Mouse (Mus musculus): Measurements from ENCODE around the gene Mark2. TPM values are rescaled to one million over a fixed set of nuclear protein-coding genes. Genes with fewer than 3 reads are reported as not detected.

Mark2 gene
- polyA plus RNA-seq, 1 experiment from 2014 or later, result 46.8 TPM

DNA sequence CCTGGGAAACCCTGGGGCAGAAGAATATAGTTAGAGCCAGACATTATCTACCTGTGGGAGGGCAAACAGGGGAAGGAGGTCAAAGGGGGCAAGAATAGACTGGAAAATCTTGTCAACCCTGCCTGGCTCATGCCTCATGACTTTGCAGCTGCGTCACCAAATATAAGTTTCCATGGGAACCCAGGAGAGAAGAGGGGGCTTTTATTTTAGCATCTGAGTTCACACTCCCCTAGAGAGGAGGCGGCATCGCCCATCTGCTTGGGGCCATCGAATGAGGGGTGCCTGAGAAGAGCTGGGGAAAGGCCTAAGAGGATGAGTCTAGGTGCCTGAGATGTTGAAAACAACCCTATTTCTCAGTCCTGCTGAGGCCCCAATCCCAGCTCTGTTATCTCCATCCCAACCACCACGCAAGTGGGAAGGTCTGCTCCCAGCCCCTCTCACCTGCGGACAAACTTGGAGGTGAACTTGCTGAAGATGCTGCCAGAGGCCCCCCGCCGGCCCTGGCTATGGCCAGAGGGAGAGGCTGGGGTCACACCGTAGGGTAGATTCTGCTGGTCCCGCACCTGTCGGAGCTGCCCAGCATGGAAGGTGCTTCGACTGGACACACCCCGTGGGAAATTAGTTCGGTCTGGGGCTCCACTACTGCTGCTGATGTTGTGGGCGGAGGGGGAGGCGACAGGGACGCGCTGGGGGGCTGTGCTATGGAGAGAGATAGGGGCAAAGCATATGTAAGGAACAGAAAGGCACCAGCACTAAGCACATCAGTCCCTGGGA lies 60.9 kb downstream of the Mark2 start:
- Histone ChIP-seq H3K4me2 (ENCODE audit: low read depth, severe bottlenecking) (no peak overlapping the region), H3K27ac (replicated peaks; ENCODE audit: low read depth, low read length) (no peak overlapping the region), H3K9ac (ENCODE audit: low read length) (no peak overlapping the region), H3K27me3 (ENCODE audit: control insufficient read depth, insufficient read depth, low read length) (no peaks in the 10 kb centered on the region), H3K4me1 (ENCODE audit: control insufficient read depth, insufficient read depth, low read length) (peaks cover 6% of the 10 kb centered on the region), H3K4me3 (ENCODE audit: low read depth, low read length) (no peak overlapping the region), H3K36me3 (ENCODE audit: control insufficient read depth, insufficient read depth, low read length) (peaks cover 29% of the 10 kb centered on the region; the same call in 1 of the 2 replicates), H3K9me3 (ENCODE audit: control insufficient read depth, low read length) (no peaks in the 10 kb centered on the region)
- ATAC-seq (ENCODE audit: insufficient number of reproducible peaks, low FRiP score, low TSS enrichment, low read depth) (no peak), DNase-seq (ENCODE audit: low spot score) (no peak)
- WGBS, result 88% methylated on average over 18 of the region's 18 CpGs

DNA sequence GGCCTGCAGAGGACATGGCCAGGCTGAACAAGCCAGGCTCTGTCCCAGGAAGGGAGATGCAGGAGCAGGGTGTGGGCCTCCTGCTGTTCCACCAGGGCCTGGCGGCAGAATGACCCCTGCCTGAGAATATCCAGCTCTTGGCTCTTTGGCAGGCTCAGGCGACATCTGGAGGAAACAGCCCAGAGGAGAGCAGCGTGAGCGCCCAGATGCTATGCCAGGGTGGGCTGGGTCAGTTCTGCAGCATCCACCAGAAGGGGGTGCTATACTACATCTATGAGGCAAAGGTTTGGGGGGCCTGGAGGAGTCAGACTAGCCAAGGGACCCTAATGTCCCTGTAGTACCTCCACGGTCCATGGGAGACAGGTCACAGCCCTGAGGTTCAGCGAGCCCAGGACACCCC lies 62.5 kb downstream of the Mark2 start:
- DNase-seq (ENCODE audit: low spot score), result peak; percentile 74
- Histone ChIP-seq H3K4me2 (ENCODE audit: low read depth, severe bottlenecking) (no peak overlapping the region), H3K9me3 (ENCODE audit: control insufficient read depth, low read length) (no peaks in the 10 kb centered on the region), H3K27me3 (ENCODE audit: control insufficient read depth, insufficient read depth, low read length) (no peaks in the 10 kb centered on the region), H3K4me1 (ENCODE audit: control insufficient read depth, insufficient read depth, low read length) (peaks cover 6% of the 10 kb centered on the region), H3K36me3 (ENCODE audit: control insufficient read depth, insufficient read depth, low read length) (peaks cover 35% of the 10 kb centered on the region; the same call in 1 of the 2 replicates), H3K9ac (ENCODE audit: low read length) (no peak overlapping the region), H3K4me3 (ENCODE audit: low read depth, low read length) (no peak overlapping the region), H3K27ac (replicated peaks; ENCODE audit: low read depth, low read length) (no peak overlapping the region)
- ATAC-seq (ENCODE audit: insufficient number of reproducible peaks, low FRiP score, low TSS enrichment, low read depth), result no peak; the same call in 1 of the 2 replicates
- 39% methylated on average over 6 of the region's 6 CpGs for WGBS

DNA sequence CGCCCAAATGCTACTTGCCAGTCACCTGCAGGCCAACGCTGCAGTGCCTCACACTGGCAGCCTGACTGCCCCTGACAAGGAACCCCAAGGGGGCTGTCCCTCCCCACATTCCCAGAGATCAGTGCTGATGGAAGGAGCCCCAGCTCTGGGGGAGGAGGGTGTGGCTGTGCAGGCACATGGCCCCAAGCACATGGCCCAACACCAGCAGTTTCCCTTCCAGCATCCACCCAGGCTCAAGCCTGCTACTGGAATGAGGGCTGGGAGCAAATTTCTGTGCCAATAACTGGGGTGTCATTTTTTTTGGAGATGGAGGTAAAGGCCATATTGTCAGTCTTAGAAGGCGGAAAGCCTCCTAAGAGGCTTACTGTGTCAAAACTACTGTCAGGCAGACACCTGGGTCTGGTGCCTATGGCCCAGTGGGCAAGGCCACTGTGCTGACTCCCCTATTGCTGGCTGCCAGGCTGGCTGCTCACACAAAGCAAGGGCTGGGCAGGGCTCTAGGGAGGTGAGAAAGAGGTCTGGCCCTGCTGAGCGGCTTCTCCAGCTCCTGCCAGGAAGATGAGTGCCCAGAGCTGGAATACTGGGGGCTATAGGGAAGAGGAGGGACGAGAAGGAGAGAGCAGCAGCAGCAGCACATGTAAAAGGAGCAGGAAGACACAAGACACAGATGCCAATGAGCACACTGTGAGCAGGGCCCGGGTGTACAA lies 63.3 kb downstream of the Mark2 start:
- H3K27ac ChIP-seq (replicated peaks; ENCODE audit: low read depth, low read length), result no peak overlapping the region
- WGBS, result 87% methylated on average over 6 of the region's 6 CpGs
- no peak for ATAC-seq (ENCODE audit: insufficient number of reproducible peaks, low FRiP score, low TSS enrichment, low read depth)

GRCm38 (mm10) chr19:7276796-7277195 lies 64.9 kb downstream of the Mark2 start:
- H3K27ac ChIP-seq (replicated peaks; ENCODE audit: low read depth, low read length), result no peak overlapping the region
- peaks cover 37% of the 10 kb centered on the region for H3K36me3 ChIP-seq (ENCODE audit: control insufficient read depth, insufficient read depth, low read length)
- 78% methylated on average over 7 of the region's 7 CpGs for WGBS
- DNase-seq (ENCODE audit: low spot score), result no peak
- H3K4me3 ChIP-seq (ENCODE audit: low read depth, low read length), result no peak overlapping the region
- ATAC-seq (ENCODE audit: insufficient number of reproducible peaks, low FRiP score, low TSS enrichment, low read depth), result no peak
- H3K9ac ChIP-seq (ENCODE audit: low read length), result no peak overlapping the region
- no peak overlapping the region for H3K4me2 ChIP-seq (ENCODE audit: low read depth, severe bottlenecking)
- H3K9me3 ChIP-seq (ENCODE audit: control insufficient read depth, low read length), result no peaks in the 10 kb centered on the region
- peaks cover 6% of the 10 kb centered on the region for H3K4me1 ChIP-seq (ENCODE audit: control insufficient read depth, insufficient read depth, low read length)
- no peaks in the 10 kb centered on the region for H3K27me3 ChIP-seq (ENCODE audit: control insufficient read depth, insufficient read depth, low read length)

More for the DNA sequence above, 63.3 kb downstream of the Mark2 start:
- DNase-seq (ENCODE audit: low spot score), result no peak
- no peak overlapping the region for H3K4me3 ChIP-seq (ENCODE audit: low read depth, low read length)
- H3K27me3 ChIP-seq (ENCODE audit: control insufficient read depth, insufficient read depth, low read length), result no peaks in the 10 kb centered on the region
- peaks cover 36% of the 10 kb centered on the region for H3K36me3 ChIP-seq (ENCODE audit: control insufficient read depth, insufficient read depth, low read length)
- no peaks in the 10 kb centered on the region for H3K9me3 ChIP-seq (ENCODE audit: control insufficient read depth, low read length)
- peaks cover 6% of the 10 kb centered on the region for H3K4me1 ChIP-seq (ENCODE audit: control insufficient read depth, insufficient read depth, low read length)
- no peak overlapping the region for H3K4me2 ChIP-seq (ENCODE audit: low read depth, severe bottlenecking)
- no peak overlapping the region for H3K9ac ChIP-seq (ENCODE audit: low read length)

- 59% methylated on average over 7 of the region's 7 CpGs for WGBS
- Histone ChIP-seq H3K27me3 (ENCODE audit: control insufficient read depth, insufficient read depth, low read length) (no peaks in the 10 kb centered on the region), H3K36me3 (ENCODE audit: control insufficient read depth, insufficient read depth, low read length) (peaks cover 41% of the 10 kb centered on the region), H3K4me2 (ENCODE audit: low read depth, severe bottlenecking) (no peak overlapping the region), H3K9ac (ENCODE audit: low read length) (no peak overlapping the region), H3K27ac (replicated peaks; ENCODE audit: low read depth, low read length) (peak overlapping the region; percentile 43; the same call in 1 of the 2 replicates), H3K4me3 (ENCODE audit: low read depth, low read length) (no peak overlapping the region), H3K4me1 (ENCODE audit: control insufficient read depth, insufficient read depth, low read length) (peaks cover 6% of the 10 kb centered on the region), H3K9me3 (ENCODE audit: control insufficient read depth, low read length) (no peaks in the 10 kb centered on the region)
- no peak for ATAC-seq (ENCODE audit: insufficient number of reproducible peaks, low FRiP score, low TSS enrichment, low read depth)
- no peak for DNase-seq (ENCODE audit: low spot score)
These were observed 65.5 kb downstream of the Mark2 start for GRCm38 (mm10) chr19:7276053-7276659.

DNA sequence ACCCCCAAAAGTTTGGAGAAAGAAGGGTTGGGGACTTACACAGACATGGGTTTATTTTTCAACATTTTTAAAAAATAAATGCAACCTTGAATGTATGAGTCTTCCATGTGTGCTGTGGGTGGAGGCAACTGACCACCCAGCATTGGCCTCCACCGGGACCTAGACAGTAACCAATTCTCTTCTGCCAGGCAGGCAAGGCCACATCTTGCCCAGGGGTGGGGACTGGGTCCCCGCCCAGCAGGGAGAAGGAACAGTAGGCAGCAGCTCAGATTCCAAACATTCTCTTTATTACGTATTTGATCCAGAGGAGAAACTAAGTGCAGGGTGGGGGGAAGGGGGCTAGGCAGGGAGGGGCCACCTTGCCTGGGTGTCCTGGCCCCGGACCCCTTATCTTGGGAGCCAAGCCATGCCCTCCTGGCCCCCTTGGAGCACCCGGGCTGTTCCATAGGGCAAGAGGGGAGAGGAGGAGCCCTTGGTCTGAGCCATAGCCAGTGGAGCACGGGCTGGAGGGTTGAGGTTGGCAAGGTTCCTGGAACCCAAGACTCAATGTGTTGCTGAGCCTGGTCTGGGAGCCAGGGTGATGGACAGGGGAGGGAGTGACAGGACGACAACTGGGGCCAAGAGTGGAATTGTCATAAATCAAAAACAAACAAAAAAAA lies 66.4 kb downstream of the Mark2 start:
- no peak overlapping the region for H3K4me2 ChIP-seq (ENCODE audit: low read depth, severe bottlenecking)
- H3K9ac ChIP-seq (ENCODE audit: low read length), result no peak overlapping the region
- H3K27ac ChIP-seq (replicated peaks; ENCODE audit: low read depth, low read length), result no peak overlapping the region
- DNase-seq (ENCODE audit: low spot score), result no peak
- H3K4me3 ChIP-seq (ENCODE audit: low read depth, low read length), result no peak overlapping the region
- ATAC-seq (ENCODE audit: insufficient number of reproducible peaks, low FRiP score, low TSS enrichment, low read depth), result no peak
- no peaks in the 10 kb centered on the region for H3K9me3 ChIP-seq (ENCODE audit: control insufficient read depth, low read length)
- H3K27me3 ChIP-seq (ENCODE audit: control insufficient read depth, insufficient read depth, low read length), result no peaks in the 10 kb centered on the region
- H3K4me1 ChIP-seq (ENCODE audit: control insufficient read depth, insufficient read depth, low read length), result peaks cover 6% of the 10 kb centered on the region
- 52% methylated on average over 7 of the region's 7 CpGs for WGBS
- peaks cover 43% of the 10 kb centered on the region for H3K36me3 ChIP-seq (ENCODE audit: control insufficient read depth, insufficient read depth, low read length)

DNA sequence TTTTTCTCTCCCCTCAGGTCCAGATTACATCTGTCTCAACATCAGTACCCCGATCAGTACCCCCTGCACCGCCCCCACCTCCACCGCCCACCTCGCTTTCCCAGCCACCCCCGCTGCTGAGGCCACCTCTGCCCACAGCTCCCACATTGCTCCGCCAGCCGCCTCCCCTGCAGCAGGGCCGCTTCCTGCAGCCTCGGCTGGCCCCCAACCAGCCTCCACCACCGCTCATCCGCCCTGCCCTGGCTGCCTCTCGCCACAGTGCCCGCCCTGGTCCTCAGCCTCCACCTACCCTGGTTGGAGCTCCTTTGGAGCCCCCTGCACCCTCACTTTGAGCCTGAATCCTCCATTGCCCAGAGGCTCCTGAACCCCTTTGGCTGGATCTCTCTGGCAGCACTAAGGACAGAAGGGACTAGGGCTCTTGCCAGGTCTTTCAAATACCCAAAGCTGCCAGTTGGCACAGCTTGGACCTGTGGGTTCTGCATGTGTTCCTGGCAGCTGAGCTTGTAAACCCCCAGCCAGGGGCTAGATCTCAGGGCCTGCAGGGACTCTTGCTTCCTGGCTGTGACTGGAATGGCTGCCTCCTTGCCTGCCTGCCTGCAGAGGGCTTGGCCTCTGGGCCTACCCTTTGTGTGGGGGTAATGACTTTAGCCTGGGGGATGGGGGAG lies 67.2 kb downstream of the Mark2 start:
- ATAC-seq (ENCODE audit: insufficient number of reproducible peaks, low FRiP score, low TSS enrichment, low read depth), result no peak
- Histone ChIP-seq H3K4me1 (ENCODE audit: control insufficient read depth, insufficient read depth, low read length) (peaks cover 12% of the 10 kb centered on the region), H3K4me3 (ENCODE audit: low read depth, low read length) (no peak overlapping the region), H3K36me3 (ENCODE audit: control insufficient read depth, insufficient read depth, low read length) (peaks cover 42% of the 10 kb centered on the region), H3K4me2 (ENCODE audit: low read depth, severe bottlenecking) (no peak overlapping the region), H3K9ac (ENCODE audit: low read length) (no peak overlapping the region; the same call in 1 of the 2 replicates), H3K27ac (replicated peaks; ENCODE audit: low read depth, low read length) (no peak overlapping the region), H3K9me3 (ENCODE audit: control insufficient read depth, low read length) (no peaks in the 10 kb centered on the region), H3K27me3 (ENCODE audit: control insufficient read depth, insufficient read depth, low read length) (no peaks in the 10 kb centered on the region)
- WGBS, result 86% methylated on average over 13 of the region's 13 CpGs
- no peak for DNase-seq (ENCODE audit: low spot score)

GRCm38 (mm10) chr19:7273486-7273885 lies 68.2 kb downstream of the Mark2 start:
- Histone ChIP-seq H3K9me3 (ENCODE audit: control insufficient read depth, low read length) (no peaks in the 10 kb centered on the region), H3K36me3 (ENCODE audit: control insufficient read depth, insufficient read depth, low read length) (peaks cover 41% of the 10 kb centered on the region), H3K4me2 (ENCODE audit: low read depth, severe bottlenecking) (no peak overlapping the region), H3K27ac (replicated peaks; ENCODE audit: low read depth, low read length) (no peak overlapping the region), H3K4me1 (ENCODE audit: control insufficient read depth, insufficient read depth, low read length) (peaks cover 12% of the 10 kb centered on the region), H3K9ac (ENCODE audit: low read length) (no peak overlapping the region), H3K4me3 (ENCODE audit: low read depth, low read length) (no peak overlapping the region), H3K27me3 (ENCODE audit: control insufficient read depth, insufficient read depth, low read length) (no peaks in the 10 kb centered on the region)
- 90% methylated on average over 4 of the region's 4 CpGs for WGBS
- ATAC-seq (ENCODE audit: insufficient number of reproducible peaks, low FRiP score, low TSS enrichment, low read depth) (no peak), DNase-seq (ENCODE audit: low spot score) (no peak)
